Mouse (Mus musculus): ENCODE data around the gene Gm28047.

Gene Gm28047

GRCm38 (mm10) chr15:102498322-102498721 lies 126.5 kb downstream of the Gm28047 start:
- no peak for DNase-seq

- DNase-seq: no peak
Observed at GRCm38 (mm10) chr15:102487664-102488063, 137.2 kb downstream of the Gm28047 start.

- no peak for DNase-seq
Observed at GRCm38 (mm10) chr15:102485853-102486252, 139.0 kb downstream of the Gm28047 start.

GRCm38 (mm10) chr15:102483136-102483535 lies 141.7 kb downstream of the Gm28047 start:
- DNase-seq: no peak

- DNase-seq: no peak
Observed at GRCm38 (mm10) chr15:102474520-102474919, 150.3 kb downstream of the Gm28047 start.
